Mouse (Mus musculus) cerebellum, adult 8-10 months (tissue): ENCODE results near the gene Fam198a.
A peak's percentile ranks its signal among the peaks of the same experiment; 100 is the strongest.

Experiments
- DNase-seq: peaks from one replicate; pipeline ENCODE4 v3.0.0; 2022

The Fam198a gene

DNA sequence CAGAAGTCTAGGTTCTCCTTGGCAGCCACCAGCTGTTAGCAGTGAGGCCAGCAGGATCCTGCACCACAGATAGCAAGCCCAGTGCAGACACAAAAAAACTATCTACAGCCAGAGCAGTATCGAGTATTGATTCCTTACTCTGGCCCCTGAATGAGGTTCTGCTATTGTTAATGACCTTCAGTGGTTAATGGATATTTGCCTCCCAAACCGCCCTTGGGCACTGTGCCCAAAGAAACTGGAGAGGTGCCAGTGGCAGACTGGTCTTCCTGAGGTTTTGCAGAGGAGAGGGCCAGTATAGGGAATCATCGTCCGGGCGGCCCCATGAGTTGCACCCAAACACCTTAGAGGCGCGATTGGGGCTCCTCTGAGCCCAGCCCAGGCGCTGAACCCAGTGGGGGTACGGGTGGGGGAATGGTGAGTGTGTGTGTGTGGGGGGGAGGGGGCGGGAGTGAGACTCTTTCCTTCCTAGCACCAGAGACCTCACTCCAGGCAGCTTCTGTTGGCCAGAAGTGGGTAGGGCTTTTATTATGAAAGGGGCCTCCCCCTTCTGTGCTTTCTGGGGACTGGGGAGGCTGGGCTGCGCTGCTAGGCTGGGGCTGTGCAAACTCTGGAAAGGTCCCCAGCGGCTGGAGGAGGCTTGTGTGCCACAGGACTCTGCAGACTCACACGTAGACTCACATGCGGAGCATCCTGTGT is at the start of gene Fam198a:
Gene Fam198a (plus strand): TSS at position 571 of the 696 bp plus-strand sequence.
- DNase-seq = peak; percentile 43

DNA sequence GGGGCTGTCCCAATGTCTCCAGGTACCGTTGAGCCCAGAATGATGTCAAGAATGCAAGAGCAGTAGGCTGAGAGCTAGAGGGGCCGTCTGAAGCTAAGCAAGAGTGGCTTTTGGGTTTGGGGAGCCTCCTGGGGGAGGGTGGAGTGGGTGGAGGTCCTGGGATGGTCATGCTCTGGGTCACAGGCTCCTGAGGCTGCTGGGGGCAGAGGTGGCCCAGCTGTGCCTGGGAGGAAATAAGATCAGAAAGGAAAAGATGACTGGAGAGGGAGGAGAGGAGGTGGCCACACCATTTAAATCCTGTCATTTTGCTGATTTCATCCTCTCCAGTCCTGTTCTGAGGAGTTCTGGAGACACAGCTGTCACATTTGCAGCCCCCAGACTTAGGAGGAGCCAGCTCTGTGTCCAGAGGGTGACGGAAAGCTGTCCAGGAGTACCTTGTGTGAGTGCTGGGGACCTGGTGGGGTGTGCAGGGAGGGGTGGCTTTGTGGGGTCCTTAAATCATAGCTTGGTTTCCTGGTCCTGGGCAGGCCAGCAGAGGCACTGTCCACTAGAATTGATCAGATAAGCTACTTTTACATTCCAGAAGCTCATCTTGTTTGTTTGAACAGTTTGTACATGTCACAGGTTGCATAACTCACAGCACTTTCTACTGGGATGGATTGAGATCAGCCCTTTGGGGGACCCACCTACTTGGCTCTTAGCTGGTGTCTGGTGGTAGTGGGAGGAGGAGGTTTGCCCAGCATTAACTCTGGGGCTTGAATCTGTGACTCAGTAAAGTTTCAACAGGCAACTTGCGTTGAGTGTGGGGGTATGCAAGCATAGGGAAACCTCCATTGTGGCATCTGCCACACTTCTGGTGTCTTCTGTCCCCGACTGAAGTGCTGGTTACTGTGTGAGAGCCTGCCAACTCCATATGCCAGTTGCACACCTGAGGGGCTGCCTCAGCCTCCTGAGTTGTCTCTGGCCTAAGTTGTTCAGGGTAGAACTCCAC is 48.8 kb upstream of the Fam198a start:
- no peak for DNase-seq

DNA sequence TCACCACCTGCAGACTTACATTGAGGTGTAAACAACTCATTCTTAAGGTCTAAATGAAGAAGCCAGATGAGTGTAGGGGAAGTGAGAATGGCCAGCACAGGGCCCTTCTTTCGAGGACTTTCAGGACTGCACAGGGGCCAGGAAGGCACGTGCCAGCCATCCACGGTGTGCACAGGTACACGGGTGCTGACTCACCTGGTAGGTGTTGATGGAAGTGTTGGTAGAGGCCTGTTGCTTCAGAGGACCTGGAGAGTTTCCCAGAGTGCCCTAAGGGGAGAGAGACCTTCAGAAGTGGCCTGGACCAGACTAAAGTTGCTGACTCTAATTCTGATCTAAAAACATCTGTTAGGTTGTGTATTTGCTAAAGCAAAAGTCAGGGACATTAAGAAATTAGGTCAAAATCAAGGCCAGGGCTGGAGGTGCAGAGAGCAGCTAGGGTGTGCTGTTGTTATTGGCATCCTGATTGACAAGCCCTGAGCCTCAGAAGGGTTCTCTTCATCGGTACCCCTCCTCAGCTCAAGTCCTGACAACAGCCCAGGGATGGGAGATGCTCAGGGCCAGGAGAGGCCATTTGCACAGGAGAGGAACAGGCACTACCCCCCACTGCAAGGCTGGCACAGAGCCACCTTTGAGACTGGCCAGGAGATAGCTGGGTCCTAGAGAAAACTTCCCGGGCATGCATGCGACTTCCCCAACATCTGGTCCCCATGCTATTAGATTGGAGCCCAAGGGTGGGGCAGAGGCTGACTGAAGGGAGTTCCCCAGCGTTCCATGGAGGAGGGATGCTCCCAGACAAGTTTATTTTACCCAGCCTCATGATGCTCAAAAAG is 47.1 kb upstream of the Fam198a start:
- DNase-seq = peak; percentile 17

DNA sequence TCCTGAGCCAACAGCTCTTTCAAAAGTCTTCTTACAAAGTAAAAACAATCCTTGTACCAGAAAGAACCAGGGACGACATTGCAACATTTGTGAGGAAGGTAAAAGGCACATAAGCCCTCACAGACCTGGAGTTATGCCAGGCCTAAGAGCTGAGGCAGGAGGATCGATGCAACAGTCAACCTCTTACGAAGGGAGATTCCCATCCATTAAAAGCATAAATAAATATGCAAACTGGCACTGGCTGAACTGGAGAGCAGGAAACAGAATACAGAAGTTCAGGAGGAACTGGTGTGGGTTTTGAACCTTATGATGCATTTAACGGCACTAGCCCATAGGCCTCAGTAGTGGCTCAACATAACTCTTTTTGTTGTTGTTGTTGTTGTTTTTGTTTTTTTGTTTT is 46.5 kb upstream of the Fam198a start:
- DNase-seq = no peak

DNA sequence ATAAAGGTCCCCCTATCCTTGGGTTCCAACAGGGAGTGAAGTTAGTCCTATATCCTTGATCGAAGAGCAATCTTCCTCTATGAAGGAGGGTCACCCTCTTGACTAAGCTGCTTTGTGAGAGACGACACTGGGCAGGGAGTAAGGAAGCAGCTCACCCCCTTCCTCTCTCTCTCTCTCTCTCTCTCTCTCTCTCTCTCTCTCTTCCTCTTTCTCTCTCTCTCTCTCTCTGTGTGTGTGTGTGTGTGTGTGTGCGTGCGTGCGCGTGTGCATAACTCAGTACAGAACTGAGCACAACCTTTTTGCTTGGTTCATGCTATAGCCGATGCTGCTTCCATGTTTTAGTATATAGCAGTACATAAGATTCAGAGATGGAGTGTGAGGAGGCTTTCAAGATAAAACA is 45.8 kb upstream of the Fam198a start:
- DNase-seq = no peak

DNA sequence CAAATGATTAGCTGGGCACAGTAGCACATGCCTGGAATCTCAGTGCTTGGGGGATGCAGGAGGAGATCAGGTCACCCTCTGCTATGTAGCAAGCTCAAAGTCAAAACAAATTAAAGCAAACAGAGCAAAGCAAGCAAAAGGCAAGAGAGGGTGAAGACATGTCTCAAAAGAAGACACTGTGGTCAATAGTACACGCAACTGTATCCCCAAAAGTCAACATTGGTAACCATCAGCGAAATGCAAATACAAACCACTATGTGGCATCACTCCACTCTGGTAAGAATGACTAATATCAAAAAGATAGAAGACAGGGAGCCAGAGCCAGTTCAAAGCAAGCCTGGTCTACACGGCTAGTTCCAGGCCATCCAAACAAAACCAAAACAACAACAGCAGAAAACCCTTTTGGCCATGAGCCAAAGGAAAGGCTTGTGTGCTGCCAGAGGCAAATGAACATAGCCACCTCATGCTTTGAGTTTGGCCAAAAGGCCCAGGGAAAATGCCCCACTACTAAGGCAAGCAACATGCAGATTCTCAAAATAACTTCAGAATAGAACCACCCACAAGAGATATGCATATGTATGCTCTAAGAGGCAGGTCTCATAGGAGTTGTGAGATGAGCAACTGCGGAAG is 45.1 kb upstream of the Fam198a start:
- no peak for DNase-seq

DNA sequence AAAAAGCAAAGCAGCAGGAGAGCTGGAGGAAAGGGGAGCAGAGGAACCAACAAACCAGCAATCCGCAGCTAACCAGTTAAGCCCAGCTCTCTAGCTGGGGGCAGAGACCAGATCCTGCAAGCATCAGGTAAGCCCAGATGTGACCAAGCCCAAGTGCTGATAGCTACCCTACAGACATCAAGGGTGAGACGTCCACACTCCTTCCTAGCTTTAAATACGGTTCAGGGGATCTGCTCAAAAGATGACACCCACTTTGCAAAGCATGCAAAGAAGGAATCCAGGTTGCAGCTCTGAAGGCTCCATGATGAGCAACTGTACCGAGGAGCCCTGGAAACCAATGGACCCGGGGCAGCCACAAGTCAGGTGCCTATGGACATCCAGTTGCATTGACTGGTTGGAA is 44.3 kb upstream of the Fam198a start:
- no peak for DNase-seq

DNA sequence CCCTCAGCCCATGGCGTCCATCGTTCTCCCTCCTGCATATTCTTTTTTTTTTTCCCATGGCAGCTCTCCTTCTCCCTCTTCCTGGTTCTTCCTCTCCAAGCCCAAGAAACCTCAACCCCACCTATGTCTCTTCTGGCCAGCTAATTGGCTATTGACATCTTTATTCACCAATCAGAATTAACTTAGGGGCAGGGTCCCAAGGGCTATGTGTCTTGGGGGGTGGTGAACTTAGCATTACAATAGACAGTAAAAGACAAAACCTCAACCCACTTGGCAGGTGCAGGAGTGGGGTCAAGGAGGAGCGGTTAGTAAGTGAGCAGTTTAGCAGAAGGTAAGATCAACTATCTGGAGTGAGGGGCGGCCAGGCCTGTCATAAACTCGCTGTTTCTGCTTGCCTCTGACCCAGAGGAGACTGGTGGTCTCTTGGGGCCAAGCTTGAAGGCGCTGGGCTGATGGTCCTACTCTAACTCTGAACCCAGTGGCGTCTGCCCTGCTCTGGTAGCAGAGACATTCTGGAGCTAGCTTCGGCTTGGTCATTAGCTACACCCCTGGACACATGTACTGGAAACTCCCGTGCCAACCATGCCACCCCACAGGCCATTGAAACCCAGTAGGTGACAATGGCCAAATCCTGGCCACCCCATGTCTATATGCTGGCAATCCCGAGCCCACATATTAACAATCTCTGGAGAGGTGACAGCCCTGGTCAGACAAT is 43.3 kb upstream of the Fam198a start:
- no peak for DNase-seq

DNA sequence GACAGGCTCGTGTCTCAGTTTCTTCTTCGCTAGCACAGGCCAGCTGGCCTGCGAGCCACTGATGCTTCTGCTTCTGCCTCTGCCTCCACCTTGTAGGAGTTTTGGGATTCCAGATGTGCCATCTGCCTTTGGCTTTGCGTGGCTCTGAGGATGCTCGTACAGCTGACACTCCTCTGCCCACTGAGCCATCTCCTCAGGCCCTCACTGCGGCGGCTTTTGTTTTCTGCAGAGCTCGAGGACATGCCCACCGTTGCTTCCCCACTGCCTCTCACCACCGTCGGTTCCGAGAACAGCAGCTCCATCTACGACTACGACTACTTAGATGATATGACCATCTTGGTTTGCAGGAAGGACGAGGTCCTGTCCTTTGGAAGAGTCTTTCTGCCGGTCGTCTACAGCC is 42.5 kb upstream of the Fam198a start:
- DNase-seq = no peak

DNA sequence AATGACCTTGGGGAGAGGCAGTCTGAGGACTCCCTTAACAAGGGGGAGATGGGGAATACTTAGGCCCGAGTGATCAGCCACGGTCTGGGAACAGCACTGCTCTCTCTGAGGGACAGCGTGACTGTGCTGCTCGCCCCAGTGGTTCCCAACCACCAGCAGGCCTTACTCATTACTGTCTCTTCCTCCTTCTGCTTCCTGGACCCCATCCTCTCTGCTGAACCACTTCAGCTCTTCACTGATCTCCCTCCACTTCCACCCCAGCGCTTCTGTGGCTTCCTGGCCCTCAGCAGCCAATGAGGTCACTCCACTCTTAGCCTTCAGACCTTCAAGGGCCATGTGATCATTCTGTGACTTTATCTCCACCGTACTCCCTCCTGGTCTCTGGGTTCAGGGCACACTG is 41.2 kb upstream of the Fam198a start:
- DNase-seq = no peak

DNA sequence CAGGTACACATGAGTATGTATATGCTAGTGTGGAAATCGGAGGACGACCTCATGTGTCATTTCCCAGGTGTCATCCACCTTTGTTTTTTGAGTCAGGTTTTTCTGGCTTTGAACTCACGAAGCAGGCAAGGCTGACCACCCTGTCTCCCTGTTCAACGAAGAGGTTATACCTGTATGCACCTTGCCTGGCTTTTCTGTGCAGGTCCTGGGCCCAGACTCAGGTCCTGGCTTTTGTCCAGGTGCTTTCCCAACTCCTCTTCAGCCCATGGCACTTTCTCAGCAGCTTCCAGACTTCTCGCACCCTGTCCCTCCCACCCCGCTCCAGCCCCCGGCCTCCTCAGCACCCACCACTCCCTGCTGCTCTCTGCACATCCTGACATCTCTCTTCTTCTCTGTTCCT is 39.6 kb upstream of the Fam198a start:
- no peak for DNase-seq

DNA sequence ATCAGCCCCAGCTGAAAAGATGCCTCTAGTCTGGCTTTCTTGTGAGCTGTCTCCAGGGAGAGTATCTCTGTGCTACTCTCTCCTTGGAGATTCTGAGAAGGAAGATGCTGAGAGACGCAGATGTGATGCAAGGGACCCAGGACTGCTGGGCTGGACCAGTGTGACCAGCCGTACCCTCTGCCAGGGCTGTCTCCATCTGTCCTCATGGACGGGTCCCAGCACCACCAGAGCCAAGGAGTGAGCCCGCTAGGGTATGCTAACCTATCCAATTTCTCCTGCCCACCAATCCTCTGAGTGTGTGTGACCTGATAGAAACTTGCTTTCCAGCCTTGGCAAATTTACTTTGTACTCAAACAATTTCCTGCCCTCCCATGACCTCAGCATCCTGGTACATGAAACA is 38.0 kb upstream of the Fam198a start:
- DNase-seq = no peak

DNA sequence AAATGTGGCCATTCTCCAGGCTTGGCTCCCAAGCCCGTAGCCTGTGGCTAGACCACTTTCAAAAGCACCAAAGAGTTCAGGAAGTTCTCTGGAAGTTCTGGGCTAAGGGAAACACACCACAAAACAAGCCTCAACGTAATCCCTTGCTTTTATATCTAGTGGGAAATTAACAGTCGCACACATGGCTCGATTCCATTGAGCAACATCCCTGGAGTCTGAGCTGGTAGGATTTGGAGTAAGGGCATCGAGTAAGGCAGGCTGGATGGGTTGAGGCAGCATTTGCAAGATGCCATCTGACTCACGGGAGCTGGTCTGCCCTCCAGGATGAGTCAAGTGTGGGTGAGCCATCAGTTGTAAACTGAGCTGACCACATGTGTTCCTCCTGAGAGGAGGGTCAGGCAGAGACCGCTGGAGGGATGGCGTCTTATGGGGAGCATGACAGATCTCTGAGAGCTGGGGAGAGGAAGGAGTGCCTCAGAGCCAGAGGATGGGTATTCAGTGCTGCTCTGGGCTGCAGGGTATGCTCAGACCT is 36.5 kb upstream of the Fam198a start:
- no peak for DNase-seq

DNA sequence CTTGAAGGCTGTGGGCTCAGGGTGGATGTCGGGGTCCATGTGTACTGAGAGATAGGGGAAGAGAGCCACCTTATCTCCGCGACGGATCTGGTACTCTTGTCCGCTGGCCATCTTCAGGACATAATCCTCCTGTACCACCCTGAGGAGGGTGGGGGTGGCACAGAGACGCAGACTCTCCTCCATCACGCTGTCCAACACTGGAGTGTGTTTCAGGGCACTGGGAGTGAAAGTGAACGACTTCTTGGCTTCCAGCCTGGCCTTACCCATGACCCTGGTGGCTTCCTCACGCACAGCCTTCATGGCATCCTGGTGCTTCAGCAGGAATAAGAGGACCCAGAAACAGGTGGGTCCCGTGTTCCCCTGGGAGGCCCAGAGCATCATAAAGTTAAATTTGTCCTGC is 35.7 kb upstream of the Fam198a start:
- no peak for DNase-seq

DNA sequence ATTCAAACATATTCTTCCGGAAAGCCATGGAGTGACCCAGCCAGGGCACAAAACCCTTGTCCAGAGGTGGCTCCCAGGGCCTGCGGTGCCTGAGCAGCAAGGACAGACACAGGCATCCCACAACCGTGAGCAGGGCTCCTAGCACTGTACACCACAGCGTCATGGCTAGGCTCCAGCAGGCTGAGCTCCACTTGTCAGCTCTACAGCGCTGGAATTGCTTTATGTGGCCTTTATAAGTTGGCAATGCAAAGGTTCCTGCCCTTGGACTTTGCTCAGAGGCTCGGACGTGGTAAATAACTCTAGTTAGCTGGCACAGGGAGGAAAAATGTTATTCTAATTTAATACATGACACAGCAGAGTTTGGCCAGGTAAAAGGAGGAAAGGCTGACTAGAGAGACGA is 34.7 kb upstream of the Fam198a start, which contains the start of gene Cyp8b1:
Gene Cyp8b1 (minus strand): TSS at position 204 of the 400 bp plus-strand sequence.
- DNase-seq = no peak

DNA sequence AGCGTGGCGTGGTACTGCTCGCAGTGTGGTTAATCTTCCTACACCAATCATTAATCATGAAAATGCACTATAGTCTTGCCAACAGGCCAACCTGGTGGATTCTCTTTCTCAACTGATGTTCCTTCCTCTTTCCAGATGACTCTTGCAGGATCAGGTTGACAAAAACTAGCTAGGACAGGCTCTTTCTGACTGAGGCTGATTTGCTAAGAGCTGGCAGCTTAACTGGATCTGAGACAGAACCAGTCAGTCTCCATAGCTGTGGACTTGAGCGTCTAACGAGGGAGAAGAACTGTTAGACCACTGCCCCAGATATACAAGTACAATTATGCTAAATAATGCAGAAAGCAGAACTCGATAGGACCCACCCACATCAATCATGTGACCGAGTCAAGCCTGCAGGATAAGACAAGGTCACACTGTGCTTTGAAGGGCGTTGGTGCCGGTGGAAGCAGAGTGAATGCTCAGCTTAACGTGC is 31.7 kb upstream of the Fam198a start:
- DNase-seq = no peak

DNA sequence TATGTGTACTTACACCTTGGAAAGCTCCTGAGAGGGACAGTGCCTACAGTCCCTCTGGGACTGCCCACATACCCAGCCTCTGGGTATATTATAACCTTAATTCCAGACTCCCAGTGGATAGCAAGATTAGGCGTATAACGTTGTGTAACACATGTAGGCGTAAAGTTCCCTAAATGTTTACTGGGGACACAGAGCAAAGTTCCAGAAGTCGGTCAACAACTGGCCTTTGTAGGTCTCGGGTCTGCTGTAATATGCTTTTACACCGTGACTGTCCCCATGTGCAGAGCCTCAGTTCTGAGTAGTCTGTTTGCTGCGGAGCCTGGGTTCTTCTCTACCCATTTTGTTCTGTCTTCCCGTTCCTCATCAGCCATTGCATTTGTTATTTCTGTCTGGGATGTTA is 27.3 kb upstream of the Fam198a start:
- no peak for DNase-seq

DNA sequence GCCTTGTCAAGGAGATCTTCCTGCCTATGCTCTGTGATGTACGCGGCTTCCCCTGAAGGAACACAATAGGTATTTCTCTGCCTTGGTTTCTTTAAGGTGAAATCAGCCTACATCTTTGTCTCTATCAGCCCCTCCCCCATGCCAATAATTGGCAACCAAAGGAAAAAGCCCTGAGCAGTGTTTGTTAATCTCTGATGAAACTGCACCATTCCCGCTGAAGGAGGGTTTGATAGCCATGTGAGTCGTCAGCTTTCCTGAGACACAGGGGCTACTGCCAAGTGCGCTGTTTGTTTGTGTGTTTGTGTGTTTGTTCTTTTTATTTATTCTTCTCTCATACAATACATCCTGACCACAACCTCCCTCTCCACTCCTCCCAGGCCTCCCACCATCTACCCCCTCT is 26.9 kb upstream of the Fam198a start:
- no peak for DNase-seq

DNA sequence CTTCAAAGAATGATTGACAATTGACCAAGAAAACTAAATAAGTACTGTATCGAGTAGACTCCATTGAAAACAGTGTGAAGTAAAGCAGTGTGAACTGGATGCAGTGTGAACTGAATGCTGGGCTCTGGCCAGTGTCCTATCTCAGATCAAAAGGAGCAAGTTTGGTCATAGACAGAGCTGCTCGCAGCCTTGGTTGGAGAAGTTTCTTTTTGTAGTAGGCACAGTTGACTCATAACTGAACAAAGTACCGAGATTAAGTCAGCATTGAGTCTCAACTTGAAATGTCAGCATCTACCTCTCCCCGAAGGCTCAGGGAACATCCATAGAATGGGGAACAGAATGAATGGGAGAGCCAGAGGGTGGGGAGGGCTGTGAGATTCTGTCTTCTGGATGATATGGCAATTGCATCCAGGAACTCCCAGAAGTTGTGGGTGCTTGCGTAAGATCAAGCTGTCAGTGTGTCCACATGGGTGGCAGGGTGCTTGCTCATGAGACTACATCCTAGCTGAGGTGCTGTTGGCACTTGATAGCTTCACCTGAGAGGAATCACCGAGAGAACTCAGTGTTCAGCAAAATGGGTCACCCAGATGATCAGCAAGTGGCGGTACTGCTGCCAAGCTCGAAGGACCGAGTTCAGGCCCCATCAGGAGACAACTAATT is 25.8 kb upstream of the Fam198a start:
- DNase-seq = no peak

DNA sequence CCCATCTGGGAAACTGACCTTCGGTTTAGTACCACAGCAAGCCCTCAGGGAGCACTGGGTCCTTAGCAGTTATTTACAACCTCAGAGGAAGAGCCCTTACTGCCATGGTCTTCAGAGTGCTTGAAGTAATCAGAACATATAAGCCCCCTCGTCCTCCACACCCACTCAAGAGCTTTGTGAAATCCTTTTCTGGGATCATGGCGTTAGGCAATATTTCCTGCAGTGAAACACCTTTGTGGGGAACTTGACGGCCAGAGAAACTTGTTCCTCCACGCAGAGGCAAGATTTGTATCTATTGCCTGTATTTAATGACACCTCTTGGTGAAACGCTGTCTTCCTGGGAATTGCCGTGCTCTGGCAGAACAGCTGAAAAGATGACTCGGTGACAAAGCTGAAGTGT is 24.8 kb upstream of the Fam198a start:
- no peak for DNase-seq
